Mouse (Mus musculus): ENCODE results near the gene Phlpp2. TPM values are rescaled to one million over a fixed set of nuclear protein-coding genes. Genes with fewer than 3 reads are reported as not detected.

Phlpp2 gene
- polyA plus RNA-seq, 1 experiment from 2014 or later: 7.7 TPM

GRCm38 (mm10) chr8:109964106-109964505 lies 95.8 kb downstream of the Phlpp2 start:
- 66% methylated on average over 4 of the region's 4 CpGs for WGBS
- no peak for ATAC-seq (ENCODE audit: low read depth)
- H3K4me3 ChIP-seq (ENCODE audit: low read depth, low read length): no peak overlapping the region
- no peaks in the 10 kb centered on the region for H3K9me3 ChIP-seq (ENCODE audit: control insufficient read depth, low read length)
- H3K4me1 ChIP-seq (ENCODE audit: control insufficient read depth, insufficient read depth, low read length): peaks cover 5% of the 10 kb centered on the region; the same call in 1 of the 2 replicates
- H3K36me3 ChIP-seq (ENCODE audit: control insufficient read depth, insufficient read depth, low read length): no peaks in the 10 kb centered on the region
- peaks cover 11% of the 10 kb centered on the region for H3K27me3 ChIP-seq (ENCODE audit: control insufficient read depth, insufficient read depth, low read length)
- no peak overlapping the region for H3K4me2 ChIP-seq (ENCODE audit: low read depth, low read length)
- H3K27ac ChIP-seq (ENCODE audit: low read depth, low read length): no peak overlapping the region
- no peak overlapping the region for H3K9ac ChIP-seq (replicated peaks; ENCODE audit: low read depth, low read length)

GRCm38 (mm10) chr8:109968837-109969236 lies 100.5 kb downstream of the Phlpp2 start:
- Histone ChIP-seq H3K27ac (ENCODE audit: low read depth, low read length) (no peak overlapping the region), H3K4me1 (ENCODE audit: control insufficient read depth, insufficient read depth, low read length) (no peaks in the 10 kb centered on the region), H3K4me2 (ENCODE audit: low read depth, low read length) (no peak overlapping the region), H3K27me3 (ENCODE audit: control insufficient read depth, insufficient read depth, low read length) (no peaks in the 10 kb centered on the region), H3K9ac (replicated peaks; ENCODE audit: low read depth, low read length) (no peak overlapping the region), H3K36me3 (ENCODE audit: control insufficient read depth, insufficient read depth, low read length) (no peaks in the 10 kb centered on the region), H3K4me3 (ENCODE audit: low read depth, low read length) (no peak overlapping the region), H3K9me3 (ENCODE audit: control insufficient read depth, low read length) (no peaks in the 10 kb centered on the region)
- ATAC-seq (ENCODE audit: low read depth): no peak
- 60% methylated on average over 10 of the region's 10 CpGs for WGBS

- Histone ChIP-seq H3K4me1 (ENCODE audit: control insufficient read depth, insufficient read depth, low read length) (no peaks in the 10 kb centered on the region), H3K9ac (replicated peaks; ENCODE audit: low read depth, low read length) (no peak overlapping the region), H3K4me3 (ENCODE audit: low read depth, low read length) (no peak overlapping the region), H3K36me3 (ENCODE audit: control insufficient read depth, insufficient read depth, low read length) (no peaks in the 10 kb centered on the region), H3K4me2 (ENCODE audit: low read depth, low read length) (no peak overlapping the region), H3K9me3 (ENCODE audit: control insufficient read depth, low read length) (no peaks in the 10 kb centered on the region), H3K27ac (ENCODE audit: low read depth, low read length) (no peak overlapping the region), H3K27me3 (ENCODE audit: control insufficient read depth, insufficient read depth, low read length) (no peaks in the 10 kb centered on the region)
- ATAC-seq (ENCODE audit: low read depth): no peak; the same call in 1 of the 2 replicates
- 11% methylated on average over 9 of the region's 9 CpGs for WGBS
Observed at GRCm38 (mm10) chr8:109970323-109970722, 102.0 kb downstream of the Phlpp2 start.

- Histone ChIP-seq H3K27me3 (ENCODE audit: control insufficient read depth, insufficient read depth, low read length) (no peaks in the 10 kb centered on the region), H3K4me3 (ENCODE audit: low read depth, low read length) (no peak overlapping the region)
- WGBS: 88% methylated on average over 4 of the region's 4 CpGs
Observed at GRCm38 (mm10) chr8:109972901-109973300, 104.6 kb downstream of the Phlpp2 start.

GRCm38 (mm10) chr8:109979339-109979738 lies 111.0 kb downstream of the Phlpp2 start:
- 86% methylated on average over 6 of the region's 6 CpGs for WGBS
- H3K4me1 ChIP-seq (ENCODE audit: control insufficient read depth, insufficient read depth, low read length): no peaks in the 10 kb centered on the region; the same call in 1 of the 2 replicates

More at GRCm38 (mm10) chr8:109972901-109973300, 104.6 kb downstream of the Phlpp2 start:
- H3K27ac ChIP-seq (ENCODE audit: low read depth, low read length): no peak overlapping the region
- H3K9me3 ChIP-seq (ENCODE audit: control insufficient read depth, low read length): no peaks in the 10 kb centered on the region
- no peak overlapping the region for H3K4me2 ChIP-seq (ENCODE audit: low read depth, low read length)
- no peaks in the 10 kb centered on the region for H3K4me1 ChIP-seq (ENCODE audit: control insufficient read depth, insufficient read depth, low read length)
- H3K36me3 ChIP-seq (ENCODE audit: control insufficient read depth, insufficient read depth, low read length): no peaks in the 10 kb centered on the region
- no peak overlapping the region for H3K9ac ChIP-seq (replicated peaks; ENCODE audit: low read depth, low read length)
- ATAC-seq (ENCODE audit: low read depth): no peak

GRCm38 (mm10) chr8:109982386-109983105 lies 114.2 kb downstream of the Phlpp2 start:
- Histone ChIP-seq H3K4me2 (ENCODE audit: low read depth, low read length) (no peak overlapping the region), H3K27ac (ENCODE audit: low read depth, low read length) (no peak overlapping the region), H3K9ac (replicated peaks; ENCODE audit: low read depth, low read length) (no peak overlapping the region), H3K36me3 (ENCODE audit: control insufficient read depth, insufficient read depth, low read length) (no peaks in the 10 kb centered on the region), H3K27me3 (ENCODE audit: control insufficient read depth, insufficient read depth, low read length) (no peaks in the 10 kb centered on the region), H3K9me3 (ENCODE audit: control insufficient read depth, low read length) (no peaks in the 10 kb centered on the region), H3K4me1 (ENCODE audit: control insufficient read depth, insufficient read depth, low read length) (no peaks in the 10 kb centered on the region; the same call in 1 of the 2 replicates), H3K4me3 (ENCODE audit: low read depth, low read length) (no peak overlapping the region)
- no peak for ATAC-seq (ENCODE audit: low read depth)
- 76% methylated on average over 15 of the region's 15 CpGs for WGBS

More at GRCm38 (mm10) chr8:109979339-109979738, 111.0 kb downstream of the Phlpp2 start:
- ATAC-seq (ENCODE audit: low read depth): no peak
- Histone ChIP-seq H3K27ac (ENCODE audit: low read depth, low read length) (no peak overlapping the region), H3K4me3 (ENCODE audit: low read depth, low read length) (no peak overlapping the region), H3K4me2 (ENCODE audit: low read depth, low read length) (no peak overlapping the region), H3K9me3 (ENCODE audit: control insufficient read depth, low read length) (no peaks in the 10 kb centered on the region), H3K27me3 (ENCODE audit: control insufficient read depth, insufficient read depth, low read length) (no peaks in the 10 kb centered on the region), H3K9ac (replicated peaks; ENCODE audit: low read depth, low read length) (no peak overlapping the region), H3K36me3 (ENCODE audit: control insufficient read depth, insufficient read depth, low read length) (no peaks in the 10 kb centered on the region)

- no peaks in the 10 kb centered on the region for H3K36me3 ChIP-seq (ENCODE audit: control insufficient read depth, insufficient read depth, low read length)
- WGBS: 8% methylated on average over 5 of the region's 5 CpGs
- no peak overlapping the region for H3K9ac ChIP-seq (replicated peaks; ENCODE audit: low read depth, low read length)
- peak; percentile 28; the same call in 1 of the 2 replicates for ATAC-seq (ENCODE audit: low read depth)
- no peaks in the 10 kb centered on the region for H3K27me3 ChIP-seq (ENCODE audit: control insufficient read depth, insufficient read depth, low read length)
- no peaks in the 10 kb centered on the region for H3K9me3 ChIP-seq (ENCODE audit: control insufficient read depth, low read length)
- H3K4me3 ChIP-seq (ENCODE audit: low read depth, low read length): no peak overlapping the region
- peak overlapping the region; percentile 70 for H3K27ac ChIP-seq (ENCODE audit: low read depth, low read length)
- no peak overlapping the region for H3K4me2 ChIP-seq (ENCODE audit: low read depth, low read length)
- H3K4me1 ChIP-seq (ENCODE audit: control insufficient read depth, insufficient read depth, low read length): no peaks in the 10 kb centered on the region; the same call in 1 of the 2 replicates
Observed at GRCm38 (mm10) chr8:109983944-109984343, 115.6 kb downstream of the Phlpp2 start.

GRCm38 (mm10) chr8:109986384-109986783 lies 118.0 kb downstream of the Phlpp2 start:
- no peaks in the 10 kb centered on the region for H3K27me3 ChIP-seq (ENCODE audit: control insufficient read depth, insufficient read depth, low read length)
- H3K36me3 ChIP-seq (ENCODE audit: control insufficient read depth, insufficient read depth, low read length): no peaks in the 10 kb centered on the region
- WGBS: 82% methylated on average over 7 of the region's 7 CpGs
- H3K9ac ChIP-seq (replicated peaks; ENCODE audit: low read depth, low read length): no peak overlapping the region
- no peaks in the 10 kb centered on the region for H3K9me3 ChIP-seq (ENCODE audit: control insufficient read depth, low read length)
- no peak overlapping the region for H3K4me3 ChIP-seq (ENCODE audit: low read depth, low read length)
- no peak overlapping the region for H3K27ac ChIP-seq (ENCODE audit: low read depth, low read length)
- H3K4me1 ChIP-seq (ENCODE audit: control insufficient read depth, insufficient read depth, low read length): no peaks in the 10 kb centered on the region; the same call in 1 of the 2 replicates
- no peak for ATAC-seq (ENCODE audit: low read depth)
- H3K4me2 ChIP-seq (ENCODE audit: low read depth, low read length): no peak overlapping the region

- Histone ChIP-seq H3K36me3 (ENCODE audit: control insufficient read depth, insufficient read depth, low read length) (no peaks in the 10 kb centered on the region), H3K4me3 (ENCODE audit: low read depth, low read length) (no peak overlapping the region), H3K27ac (ENCODE audit: low read depth, low read length) (no peak overlapping the region), H3K9ac (replicated peaks; ENCODE audit: low read depth, low read length) (no peak overlapping the region), H3K4me1 (ENCODE audit: control insufficient read depth, insufficient read depth, low read length) (no peaks in the 10 kb centered on the region; the same call in 1 of the 2 replicates), H3K9me3 (ENCODE audit: control insufficient read depth, low read length) (no peaks in the 10 kb centered on the region), H3K27me3 (ENCODE audit: control insufficient read depth, insufficient read depth, low read length) (no peaks in the 10 kb centered on the region), H3K4me2 (ENCODE audit: low read depth, low read length) (no peak overlapping the region)
- ATAC-seq (ENCODE audit: low read depth): no peak
- 92% methylated on average over 7 of the region's 7 CpGs for WGBS
Observed at GRCm38 (mm10) chr8:109987776-109988175, 119.4 kb downstream of the Phlpp2 start.
